Mouse (Mus musculus): ENCODE results near the gene Fn1. TPM values are rescaled to one million over a fixed set of nuclear protein-coding genes. Genes with fewer than 3 reads are reported as not detected.

Fn1 gene
- polyA plus RNA-seq, 1 experiment from 2014 or later: 33.2 TPM

DNA sequence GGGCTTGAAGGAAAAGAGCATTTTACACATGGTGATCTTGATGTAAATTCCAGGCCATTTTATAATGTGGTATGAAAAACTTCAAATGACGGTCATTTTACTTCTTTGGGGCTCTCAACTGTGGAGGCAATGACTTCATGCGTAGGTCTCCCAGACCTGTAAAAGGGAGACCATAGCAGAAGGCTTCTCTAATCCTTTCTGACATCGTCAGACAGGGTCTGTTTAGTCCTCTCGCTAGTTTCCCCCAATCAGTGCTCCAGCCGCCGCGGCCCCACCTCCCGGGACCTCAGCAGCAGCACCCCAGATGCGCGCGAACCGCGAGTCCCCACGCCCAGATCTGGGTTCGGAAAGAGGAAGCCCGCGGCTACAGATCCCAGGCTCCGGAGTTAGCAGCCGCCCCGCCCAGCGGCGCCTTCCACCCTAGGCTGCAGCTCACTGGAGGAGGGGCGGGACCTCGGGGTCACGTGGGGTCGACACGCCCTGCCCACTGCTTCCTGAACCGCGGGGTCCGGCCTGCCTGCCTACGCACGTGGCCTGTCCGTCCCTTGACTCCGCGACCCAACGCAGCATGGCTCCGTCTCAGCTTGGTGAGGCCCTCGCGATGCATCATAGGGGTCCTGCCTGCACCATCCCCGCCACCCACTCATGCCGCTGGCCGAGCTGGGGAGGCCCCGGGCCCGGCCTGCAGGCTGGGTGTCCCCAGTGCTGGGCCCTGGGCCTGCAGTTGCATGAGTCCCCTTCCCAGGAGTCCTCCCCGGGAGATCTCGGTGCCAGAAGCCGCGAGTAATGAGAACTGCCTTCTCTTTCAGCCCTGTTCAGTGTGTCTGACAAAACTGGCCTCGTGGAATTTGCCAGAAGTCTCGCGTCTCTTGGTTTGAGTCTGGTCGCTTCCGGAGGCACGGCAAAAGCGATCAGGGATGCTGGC, 96.0 kb downstream of the Fn1 start, which contains the start of gene Atic:
Atic (plus strand) TSS at position 463 of the 925 bp plus-strand sequence.
- Histone ChIP-seq H3K27me3 (no peaks in the 10 kb centered on the region), H3K9me3 (no peaks in the 10 kb centered on the region; the same call in 1 of the 2 replicates), H3K4me2 (replicated peaks) (peak within 1 kb of the TSS; percentile 82), H3K4me1 (replicated peaks) (peaks cover 12% of the 10 kb centered on the region), H3K4me3 (replicated peaks) (peak within 1 kb of the TSS; percentile 59), H3K36me3 (peaks cover 24% of the 10 kb centered on the region), H3K9ac (replicated peaks) (peak within 1 kb of the TSS; percentile 75), H3K27ac (peak within 1 kb of the TSS; percentile 54)
- WGBS: under 1% methylated on average over 54 of the region's 55 CpGs
- ATAC-seq: peak; percentile 99

- Histone ChIP-seq H3K4me1 (replicated peaks) (no peaks in the 10 kb centered on the region), H3K9me3 (no peaks in the 10 kb centered on the region), H3K9ac (replicated peaks) (no peak overlapping the region), H3K36me3 (no peaks in the 10 kb centered on the region), H3K4me2 (replicated peaks) (no peak overlapping the region), H3K27ac (no peak overlapping the region), H3K27me3 (no peaks in the 10 kb centered on the region), H3K4me3 (replicated peaks) (no peak overlapping the region)
- WGBS: 79% methylated on average over 10 of the region's 10 CpGs
- no peak for ATAC-seq
Observed at GRCm38 (mm10) chr1:71550626-71551195, 102.3 kb downstream of the Fn1 start.

- ATAC-seq: no peak
- no peaks in the 10 kb centered on the region for H3K36me3 ChIP-seq
- WGBS: 90% methylated on average over 3 of the region's 3 CpGs
Observed at GRCm38 (mm10) chr1:71540437-71540836, 112.6 kb downstream of the Fn1 start.

DNA sequence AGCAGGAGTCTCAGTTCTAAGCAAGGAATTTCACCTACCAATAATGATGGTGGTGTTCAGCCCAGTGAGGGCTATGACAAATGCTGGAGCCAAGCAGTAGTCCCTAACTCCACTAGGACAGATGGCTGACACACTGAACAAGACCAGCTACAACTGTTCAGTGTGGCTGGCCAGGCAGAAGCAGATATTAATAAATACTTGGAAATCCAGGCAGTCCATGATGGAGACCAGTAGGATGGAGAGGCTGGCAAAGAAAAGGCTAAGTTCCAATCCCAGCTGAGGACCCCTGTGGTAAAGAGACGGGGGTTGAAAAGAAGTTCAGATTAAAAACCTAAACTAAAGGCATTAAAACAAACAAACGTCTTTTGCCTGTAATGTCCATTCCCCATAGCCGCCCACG, 113.4 kb downstream of the Fn1 start:
- no peak for ATAC-seq
- Histone ChIP-seq H3K4me3 (replicated peaks) (no peak overlapping the region), H3K27ac (no peak overlapping the region), H3K36me3 (no peaks in the 10 kb centered on the region), H3K9me3 (no peaks in the 10 kb centered on the region), H3K4me2 (replicated peaks) (no peak overlapping the region), H3K27me3 (no peaks in the 10 kb centered on the region), H3K9ac (replicated peaks) (no peak overlapping the region), H3K4me1 (replicated peaks) (no peaks in the 10 kb centered on the region)
- 82% methylated on average over 4 of the region's 4 CpGs for WGBS

More at GRCm38 (mm10) chr1:71540437-71540836, 112.6 kb downstream of the Fn1 start:
- H3K27ac ChIP-seq: no peak overlapping the region
- no peaks in the 10 kb centered on the region for H3K4me1 ChIP-seq (replicated peaks)
- no peaks in the 10 kb centered on the region for H3K27me3 ChIP-seq
- H3K4me2 ChIP-seq (replicated peaks): no peak overlapping the region
- no peaks in the 10 kb centered on the region for H3K9me3 ChIP-seq
- H3K4me3 ChIP-seq (replicated peaks): no peak overlapping the region
- H3K9ac ChIP-seq (replicated peaks): no peak overlapping the region

Other genes starting within 250 kb of the Fn1 start
- gene Abca12, start 238.3 kb downstream of the Fn1 start, polyA plus RNA-seq (2015; fragmentation: Nextera tagmentation; extraction: Ambion mirVana): 0.04 TPM in 1 of 2 replicates, not detected in the other
- 27.5 and 28.0 TPM in 2 replicates for gene Atic, start 96.0 kb downstream of the Fn1 start, polyA plus RNA-seq (2015; fragmentation: Nextera tagmentation; extraction: Ambion mirVana)

All from midbrain, embryonic 13.5 days (tissue).